Mouse (Mus musculus) fibroblast of lung, adult 2 months (primary cell): ENCODE measurements around the gene Otulin.

ENCODE experiments used
- DNase-seq: peaks from one replicate; pipeline ENCODE4 v3.0.0-alpha.2; 2011; ENCODE audit warnings: low read depth

Gene Otulin

GRCm38 (mm10) chr15:27630601-27631383, at the start of gene Otulin:
TSS of gene Otulin (minus strand) at chr15:27630693.
- DNase-seq = peak; percentile 92

- no peak for DNase-seq
Measured at GRCm38 (mm10) chr15:27678511-27678910, 48.0 kb upstream of the Otulin start.

- DNase-seq = no peak
Measured at GRCm38 (mm10) chr15:27677801-27678200, 47.3 kb upstream of the Otulin start.

GRCm38 (mm10) chr15:27676211-27676610, 45.7 kb upstream of the Otulin start:
- DNase-seq = no peak

- DNase-seq = no peak
Measured at GRCm38 (mm10) chr15:27675122-27675521, 44.6 kb upstream of the Otulin start.

- DNase-seq = no peak
Measured at GRCm38 (mm10) chr15:27674041-27674440, 43.5 kb upstream of the Otulin start.

- DNase-seq = no peak
Measured at GRCm38 (mm10) chr15:27673151-27673550, 42.7 kb upstream of the Otulin start.

GRCm38 (mm10) chr15:27672259-27672658, 41.8 kb upstream of the Otulin start:
- no peak for DNase-seq

- no peak for DNase-seq
Measured at GRCm38 (mm10) chr15:27671612-27672245, 41.2 kb upstream of the Otulin start.

GRCm38 (mm10) chr15:27670708-27671107, 40.2 kb upstream of the Otulin start:
- DNase-seq = no peak

GRCm38 (mm10) chr15:27669931-27670411, 39.5 kb upstream of the Otulin start:
- DNase-seq = no peak

- no peak for DNase-seq
Measured at GRCm38 (mm10) chr15:27669276-27669675, 38.8 kb upstream of the Otulin start.

GRCm38 (mm10) chr15:27668557-27668956, 38.1 kb upstream of the Otulin start:
- DNase-seq = no peak

GRCm38 (mm10) chr15:27668001-27668461, 37.5 kb upstream of the Otulin start:
- DNase-seq = no peak

GRCm38 (mm10) chr15:27666911-27667539, 36.5 kb upstream of the Otulin start:
- DNase-seq = no peak

- no peak for DNase-seq
Measured at GRCm38 (mm10) chr15:27665392-27665911, 35.0 kb upstream of the Otulin start.

- DNase-seq = no peak
Measured at GRCm38 (mm10) chr15:27664126-27664525, 33.6 kb upstream of the Otulin start.

GRCm38 (mm10) chr15:27662699-27663098, 32.2 kb upstream of the Otulin start:
- no peak for DNase-seq

GRCm38 (mm10) chr15:27661696-27662095, 31.2 kb upstream of the Otulin start:
- DNase-seq = no peak

GRCm38 (mm10) chr15:27659592-27660244, 29.2 kb upstream of the Otulin start:
- DNase-seq = no peak

GRCm38 (mm10) chr15:27659143-27659542, 28.6 kb upstream of the Otulin start:
- DNase-seq = no peak

- DNase-seq = no peak
Measured at GRCm38 (mm10) chr15:27658356-27658755, 27.9 kb upstream of the Otulin start.
